Mouse (Mus musculus) left cerebral cortex, postnatal 14 days (tissue): ENCODE measurements around the gene Tmem89. TPM values are rescaled to one million over a fixed set of nuclear protein-coding genes. Genes with fewer than 3 reads are reported as not detected.

ENCODE experiments used
- DNase-seq, 2 experiments: peaks; one replicate each; pipeline ENCODE4 v3.0.0; 2021 to 2022; ENCODE audit warnings: low spot score in 2 of 2, mixed read lengths in 1 of 2
- intact Hi-C: fragments of 180-260 bp; cut with DNase I; formaldehyde crosslinking; loops from one replicate; pipeline ENCODE4 v1.15.1; 2025
- long read RNA-seq, 2 experiments: library from polyadenylated mRNA; stranded (forward); transcript quantifications; one replicate each; pipeline ENCODE4 v2.0.0; 2021
- total RNA-seq, 2 experiments: library from RNA; stranded (reverse); gene quantifications; 2 replicates each; pipeline ENCODE4 v1.2.3; 2021

The Tmem89 gene
- total RNA-seq = not detected
- long read RNA-seq, experiment 1 = 0 reads
- long read RNA-seq, experiment 2 = 0 reads

DNA sequence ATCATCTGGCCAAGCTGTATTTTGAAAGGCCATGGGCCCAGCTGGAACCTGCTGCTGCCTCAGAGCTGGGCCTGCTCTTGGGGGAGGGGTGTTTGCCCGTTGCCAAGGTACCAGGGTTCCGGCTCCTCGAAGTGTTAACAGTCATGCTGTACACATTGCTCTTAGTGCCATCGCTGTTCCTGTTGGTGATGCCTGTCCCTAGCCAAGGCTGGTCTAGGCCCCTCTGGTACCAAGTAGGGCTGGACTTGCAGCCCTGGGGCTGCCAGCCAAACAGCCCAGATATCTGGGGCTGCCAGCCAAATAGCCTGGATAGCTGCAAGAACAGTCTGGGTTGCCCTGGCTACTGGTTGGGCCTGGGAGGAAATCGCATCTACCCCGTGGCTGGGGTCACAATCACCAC, at the start of gene Tmem89:
Gene Tmem89 (plus strand): TSS at position 129 of the 400 bp plus-strand sequence.
- peak; percentile 54 to 85 for DNase-seq
- intact Hi-C loops = no loop called here

DNA sequence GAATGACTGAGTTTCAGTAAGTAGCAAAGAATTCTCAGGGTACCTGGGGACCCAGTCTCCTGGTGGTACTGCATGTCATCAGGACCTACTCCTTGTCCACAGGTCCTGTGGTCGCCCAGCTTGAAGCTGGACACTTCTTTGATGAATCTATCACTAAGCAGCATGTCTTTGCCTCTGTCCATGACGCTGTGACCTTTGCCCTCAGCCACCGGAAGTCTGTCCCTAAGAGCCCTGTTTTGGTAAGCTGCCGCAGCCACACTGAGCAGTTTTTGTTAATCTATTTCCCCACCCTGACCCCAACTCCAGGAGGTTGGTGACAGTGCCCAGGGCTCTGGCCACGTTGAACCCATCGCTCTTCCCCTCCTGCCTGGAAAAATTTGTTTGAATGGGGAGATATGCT, 2.1 kb upstream of the Tmem89 start:
- no peak for DNase-seq
- intact Hi-C loops = no loop called here

DNA sequence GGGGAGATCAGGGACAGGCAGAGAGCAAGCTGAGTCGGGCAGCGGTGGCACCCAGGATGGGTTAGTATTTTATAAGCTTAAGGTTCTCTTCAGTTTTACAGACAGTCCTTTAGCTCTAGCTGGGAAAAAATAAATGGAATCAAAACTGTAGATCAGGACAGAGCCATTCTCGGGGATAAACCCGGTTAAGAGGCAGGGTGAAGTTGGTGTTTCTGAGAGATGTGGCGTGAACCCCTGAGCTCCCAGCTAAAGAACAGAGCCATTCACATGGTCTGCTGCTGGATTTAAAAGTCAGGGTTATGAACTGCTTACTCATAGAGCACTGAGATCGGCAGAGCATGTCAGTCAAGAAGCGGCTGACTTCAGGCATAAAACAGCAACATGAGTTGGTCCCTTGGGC, 1.3 kb upstream of the Tmem89 start:
- intact Hi-C loops = no loop called here
- DNase-seq = no peak

DNA sequence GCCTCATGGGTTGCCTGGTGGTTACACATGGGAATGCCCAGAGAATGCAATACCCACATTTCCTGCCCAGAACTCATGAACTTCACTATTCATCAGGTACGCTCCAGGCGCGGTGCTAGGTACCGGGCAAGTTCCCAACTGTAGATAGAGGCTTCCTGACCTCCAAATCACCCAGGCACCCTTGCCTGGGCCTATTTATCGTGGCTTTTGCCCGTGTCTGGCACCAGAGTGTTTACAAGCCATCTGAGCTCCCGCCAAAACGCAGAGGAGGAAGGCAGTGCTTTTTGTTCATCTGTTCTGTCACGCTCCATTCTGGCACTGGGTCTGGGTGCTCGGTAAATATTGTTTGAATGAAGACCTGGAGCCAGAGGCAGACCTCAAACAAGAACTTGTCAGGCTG, 798 bp upstream of the Tmem89 start:
- intact Hi-C loops = no loop called here
- DNase-seq = no peak

DNA sequence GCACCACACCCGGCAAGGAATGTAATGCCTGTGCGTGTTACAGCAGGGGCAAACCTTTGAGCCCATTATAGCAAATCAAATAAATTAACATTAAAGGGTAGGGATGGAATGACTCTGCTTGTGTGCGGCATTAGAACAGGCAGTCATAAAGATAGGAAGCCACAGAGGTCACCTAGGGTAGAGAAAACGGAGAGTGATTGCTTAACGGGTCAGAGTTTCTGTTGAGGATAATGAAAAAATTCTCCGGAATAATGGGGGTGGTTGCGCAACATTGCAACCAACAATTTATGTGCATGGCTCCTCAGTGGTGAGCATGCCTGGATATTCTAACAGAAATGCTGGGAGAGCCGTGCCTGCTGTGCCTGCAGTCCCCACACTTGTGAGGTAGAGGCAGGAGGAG, 11.5 kb downstream of the Tmem89 start:
- no peak for DNase-seq
- intact Hi-C loops = no loop called here

DNA sequence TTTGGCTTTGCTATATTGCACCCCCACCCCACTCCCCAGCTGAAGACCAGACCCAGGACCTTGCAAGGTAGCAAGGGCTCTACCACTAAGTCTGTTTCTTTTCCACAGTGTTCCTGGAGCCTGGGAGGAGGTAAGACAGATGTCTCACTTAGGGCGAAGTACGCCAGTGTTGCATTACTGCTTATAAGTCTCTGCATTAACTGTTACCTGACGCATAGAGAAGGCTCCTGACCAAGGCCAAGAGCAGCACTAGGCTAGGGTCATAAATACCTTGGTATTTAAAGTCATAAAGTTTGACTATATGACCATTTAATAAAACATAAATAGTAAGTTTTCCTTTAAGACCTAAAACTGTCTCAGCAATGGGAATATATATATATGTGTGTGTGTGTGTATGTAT, 14.0 kb downstream of the Tmem89 start:
- DNase-seq = no peak
- intact Hi-C loops = no loop called here

DNA sequence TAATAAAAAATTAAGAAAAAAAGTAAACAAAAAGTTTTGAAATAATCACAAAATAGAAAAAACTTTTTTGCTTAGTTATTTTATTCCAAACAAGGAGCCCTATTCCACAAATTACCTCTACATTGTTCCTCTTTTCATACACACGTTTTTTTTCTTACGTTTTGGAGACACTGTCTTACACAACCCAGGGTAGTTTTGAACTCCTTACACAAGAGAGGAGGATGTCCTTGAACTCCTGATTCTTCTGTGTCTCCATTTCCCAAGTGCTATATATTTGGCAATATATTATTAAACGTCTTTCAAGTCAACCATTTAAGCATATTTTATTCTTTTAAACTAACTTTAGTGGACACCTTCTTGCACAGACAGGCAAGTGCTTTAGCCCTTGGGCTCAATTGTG, 21.6 kb downstream of the Tmem89 start:
- DNase-seq = no peak
- intact Hi-C loops = loop anchor here (5.0 kb wide), 1 partner anchor 51 kb away; the partner anchor contains the start of gene Ucn2

DNA sequence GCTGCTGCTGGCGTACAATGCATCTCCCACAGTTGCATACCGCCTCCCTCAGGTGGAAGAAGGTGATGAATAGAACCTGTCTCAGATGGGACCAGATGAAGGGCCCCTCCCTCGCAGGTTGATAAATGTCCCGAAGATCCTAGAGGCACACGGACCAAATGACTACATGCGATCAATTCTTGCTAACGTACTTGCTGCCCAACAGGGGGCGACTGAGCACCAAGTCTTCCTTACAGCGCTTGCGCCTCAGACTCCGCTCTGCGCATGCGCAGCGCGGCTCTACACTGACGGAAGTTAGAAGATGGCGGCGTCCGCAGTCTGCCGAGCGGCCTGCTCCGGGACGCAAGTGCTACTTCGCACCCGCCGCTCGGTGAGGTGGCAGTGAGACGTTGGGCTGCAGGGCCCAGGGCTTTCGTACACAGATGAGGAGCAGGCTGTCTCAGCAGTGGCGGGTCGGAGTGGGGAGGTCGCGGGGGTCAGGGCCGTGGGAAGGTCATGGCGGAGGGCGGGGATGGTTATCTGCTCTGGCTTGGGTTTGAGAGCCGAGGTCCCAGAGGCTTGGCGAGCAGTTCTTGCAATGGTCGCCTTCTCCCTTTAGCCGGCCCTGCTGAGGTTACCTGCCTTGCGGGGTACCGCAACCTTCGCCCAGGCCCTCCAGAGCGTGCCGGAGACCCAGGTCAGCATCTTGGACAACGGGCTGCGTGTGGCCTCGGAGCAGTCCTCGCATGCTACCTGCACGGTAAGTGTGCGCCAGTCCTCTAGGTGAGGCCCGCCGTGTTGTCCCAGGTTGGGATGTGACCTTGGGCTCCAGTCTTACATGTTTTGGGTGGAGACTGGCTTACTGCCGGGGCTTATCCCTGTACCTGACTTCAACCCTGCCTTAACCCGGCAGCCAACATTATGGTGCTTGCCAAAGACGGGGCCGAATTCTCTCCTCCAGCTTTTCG, 22.3 kb downstream of the Tmem89 start, which contains the start of gene Uqcrc1:
Gene Uqcrc1 (plus strand): TSS at position 216 of the 947 bp plus-strand sequence.
- intact Hi-C loops = loop anchor here (5.0 kb wide), 1 partner anchor 51 kb away; the partner anchor contains the start of gene Ucn2

DNA sequence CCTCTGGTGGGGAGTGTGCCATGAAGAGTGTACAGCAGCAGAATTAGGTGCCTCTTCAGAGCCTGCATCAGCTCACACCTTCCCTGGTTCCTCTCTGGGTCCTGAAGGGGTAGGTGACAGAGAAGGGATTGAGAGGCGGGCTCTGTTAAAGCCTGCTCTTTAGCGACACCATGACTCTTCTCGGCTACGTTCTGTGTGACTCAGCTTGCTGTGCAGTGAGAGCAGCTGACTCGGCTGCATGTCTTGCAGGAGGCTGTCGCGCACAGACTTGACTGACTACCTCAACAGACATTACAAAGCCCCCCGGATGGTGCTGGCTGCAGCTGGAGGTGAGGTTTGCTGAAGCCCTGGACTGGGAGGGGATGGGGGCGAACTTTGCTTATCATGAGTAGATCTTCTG, 30.7 kb downstream of the Tmem89 start:
- DNase-seq = no peak
- intact Hi-C loops = no loop called here

More for the DNA sequence above, 22.3 kb downstream of the Tmem89 start, which contains the start of gene Uqcrc1:
- peak; percentile 97 to 98 for DNase-seq

DNA sequence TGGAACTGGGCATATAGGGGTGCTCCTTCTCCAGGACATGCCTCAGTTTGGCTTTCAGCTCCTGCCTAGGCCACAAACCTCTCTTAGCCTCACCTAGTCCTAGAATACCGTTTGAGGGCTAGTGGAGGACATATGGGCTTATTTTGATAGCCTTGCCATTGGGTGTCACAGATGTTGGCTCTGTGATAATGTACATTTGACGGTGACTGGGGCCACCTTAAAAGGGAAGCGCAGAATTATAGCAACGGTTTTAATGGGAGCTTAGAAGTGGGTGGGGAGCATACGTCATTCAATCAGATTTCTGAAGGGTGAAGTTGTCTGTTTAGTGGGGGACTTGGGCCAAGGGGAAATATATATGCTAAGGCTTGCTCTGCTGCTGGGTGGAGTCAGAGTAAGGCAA, 31.2 kb downstream of the Tmem89 start:
- intact Hi-C loops = no loop called here
- DNase-seq = no peak

DNA sequence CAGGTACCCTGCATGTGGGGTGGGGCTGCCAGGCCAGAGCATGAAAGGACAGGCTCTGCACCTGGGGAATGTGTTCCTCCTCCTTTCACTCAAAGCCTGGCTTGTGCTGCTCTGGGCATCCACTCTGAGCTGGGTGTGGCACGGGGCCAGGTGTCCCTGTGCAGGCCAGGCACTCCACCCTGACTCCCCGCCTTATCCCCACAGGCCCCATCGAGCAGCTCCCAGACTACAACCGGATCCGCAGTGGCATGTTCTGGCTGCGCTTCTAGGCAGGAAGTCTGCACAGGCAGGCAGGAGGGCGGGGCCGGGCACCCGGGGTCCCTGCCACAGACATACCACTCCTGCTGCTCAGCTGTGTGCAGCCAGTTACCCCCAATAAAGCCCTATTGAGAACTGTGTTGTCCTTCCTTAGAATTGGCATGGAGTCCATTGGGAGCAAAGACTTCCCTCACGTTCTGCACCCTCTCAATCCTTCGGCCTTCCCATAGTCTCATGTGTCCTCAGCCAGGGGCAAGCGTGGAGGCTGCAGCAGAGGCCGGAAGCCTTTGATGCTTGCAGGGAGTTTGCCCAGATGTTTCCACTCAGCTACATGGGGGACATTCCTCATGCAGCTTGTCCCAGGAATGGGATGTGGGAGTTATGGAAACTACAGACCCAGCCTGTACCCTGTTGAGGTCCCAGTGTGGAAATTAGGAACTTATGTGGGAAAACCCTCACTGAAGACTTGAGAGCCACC, 35.0 kb downstream of the Tmem89 start:
- intact Hi-C loops = no loop called here
- DNase-seq = no peak

DNA sequence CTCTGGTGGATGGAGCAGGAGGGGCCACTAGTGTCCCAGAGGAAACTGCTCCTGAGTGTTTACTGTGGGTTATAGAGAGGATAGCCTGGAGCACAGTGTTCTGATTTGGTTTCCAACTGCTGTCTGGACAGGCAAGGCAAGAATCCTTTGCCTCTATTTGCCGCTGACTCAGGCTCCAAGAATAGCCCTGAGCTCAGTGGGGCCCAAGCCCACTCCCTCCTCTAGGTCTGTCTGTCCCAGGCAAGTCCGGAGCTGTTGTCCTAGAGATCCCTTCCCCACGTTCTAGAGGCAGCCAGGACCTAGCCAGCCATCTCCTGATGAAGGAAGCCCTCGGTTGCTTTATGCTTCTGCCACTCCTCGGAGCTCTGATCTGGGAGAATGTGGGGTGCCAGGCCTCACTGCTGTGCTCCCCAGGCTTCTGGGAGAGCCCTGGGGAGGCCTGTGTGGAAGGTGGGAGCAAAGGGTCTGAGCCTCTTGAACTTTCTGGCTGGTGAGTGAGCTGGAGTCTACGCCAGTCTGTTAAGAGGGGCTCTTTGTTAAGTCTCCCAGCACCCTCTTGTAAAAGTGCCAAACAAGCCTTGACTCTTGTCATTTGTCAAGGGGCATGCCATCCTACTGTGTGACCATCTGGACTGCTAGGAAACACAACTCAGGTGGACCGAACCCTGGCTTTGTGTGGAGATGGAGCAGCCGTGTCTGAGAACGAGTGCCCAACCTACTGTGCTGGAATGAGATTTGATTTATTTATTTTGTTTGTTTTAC, 35.7 kb downstream of the Tmem89 start:
- intact Hi-C loops = no loop called here
- DNase-seq = no peak

DNA sequence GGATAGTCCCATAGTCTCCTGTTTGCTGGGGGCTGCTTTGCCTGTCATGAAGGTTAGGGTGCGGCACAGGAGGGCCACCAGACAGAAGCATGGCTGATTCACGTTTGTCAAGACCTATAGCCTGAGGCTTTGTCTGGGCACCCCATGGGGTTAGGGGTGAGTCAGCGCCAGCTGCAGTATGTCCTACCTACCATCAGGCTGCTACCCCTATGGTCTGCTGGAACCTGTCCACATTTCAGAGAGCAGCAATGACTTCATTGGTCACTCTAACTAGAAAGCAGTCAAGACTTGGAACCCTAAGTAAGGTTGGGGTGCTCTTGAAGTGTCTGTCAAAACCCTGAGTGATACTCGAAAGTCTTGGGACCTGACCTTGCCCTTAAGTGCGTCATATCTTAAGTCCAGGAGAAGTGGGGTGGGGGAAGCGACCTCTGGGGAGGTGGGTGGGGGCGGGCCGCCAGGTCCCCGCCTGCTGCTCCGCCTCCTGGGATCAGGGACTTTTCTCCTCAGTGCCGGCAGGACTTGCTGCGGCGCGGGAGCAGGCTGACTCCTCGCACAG, 38.7 kb downstream of the Tmem89 start, which contains the start of gene Col7a1:
Gene Col7a1 (plus strand): TSS at position 506 of the 556 bp plus-strand sequence.
- intact Hi-C loops = no loop called here
- no peak for DNase-seq

DNA sequence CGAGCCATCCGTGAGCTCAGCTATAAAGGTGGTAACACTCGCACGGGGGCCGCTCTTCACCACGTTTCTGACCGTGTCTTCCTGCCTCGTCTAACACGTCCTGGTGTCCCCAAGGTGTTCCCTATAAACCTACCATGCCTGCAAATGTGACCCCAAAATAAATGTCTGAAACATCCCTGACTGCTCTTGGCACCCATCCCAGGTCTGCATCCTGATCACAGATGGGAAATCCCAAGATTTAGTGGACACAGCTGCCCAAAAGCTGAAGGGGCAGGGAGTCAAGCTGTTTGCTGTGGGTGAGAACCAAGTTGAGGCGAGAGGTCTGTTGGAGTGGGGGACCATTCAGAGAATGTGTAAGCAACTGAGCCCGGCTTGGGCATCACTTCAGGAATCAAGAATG, 40.8 kb downstream of the Tmem89 start:
- intact Hi-C loops = no loop called here
- no peak for DNase-seq

DNA sequence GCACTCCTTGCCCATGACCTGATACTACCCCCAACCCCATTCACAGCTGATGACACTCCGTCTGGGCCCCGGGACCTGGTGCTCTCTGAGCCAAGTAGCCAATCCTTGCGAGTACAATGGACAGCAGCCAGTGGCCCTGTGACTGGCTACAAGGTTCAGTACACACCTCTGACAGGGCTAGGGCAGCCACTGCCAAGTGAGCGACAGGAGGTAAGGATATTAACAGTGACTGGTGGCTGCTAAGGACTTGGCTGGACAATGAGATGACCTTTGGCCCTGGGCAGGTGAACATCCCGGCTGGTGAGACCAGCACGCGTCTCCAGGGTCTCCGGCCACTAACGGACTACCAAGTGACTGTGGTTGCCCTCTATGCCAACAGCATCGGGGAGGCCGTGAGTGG, 41.4 kb downstream of the Tmem89 start:
- intact Hi-C loops = no loop called here

DNA sequence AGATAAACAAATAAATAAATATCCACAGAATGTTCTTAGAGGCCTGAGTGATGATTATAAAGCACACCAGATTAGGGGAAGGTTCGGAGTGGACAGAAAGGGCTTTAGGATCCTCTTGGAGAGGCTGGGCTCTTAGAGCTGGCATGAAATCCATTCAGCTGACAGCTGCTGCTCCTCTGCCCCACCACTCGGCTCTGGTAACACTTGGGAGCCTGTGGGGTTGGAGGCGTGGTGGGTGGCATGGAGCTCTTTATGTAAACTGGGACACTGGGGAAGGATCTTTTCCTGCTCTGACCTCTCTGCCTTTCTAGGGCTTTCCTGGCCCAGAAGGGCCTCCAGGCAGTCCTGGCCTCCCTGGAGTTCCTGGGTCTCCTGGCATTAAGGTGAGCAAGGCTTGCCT, 49.2 kb downstream of the Tmem89 start:
- DNase-seq = no peak
- intact Hi-C loops = no loop called here

More for the DNA sequence above, 41.4 kb downstream of the Tmem89 start:
- DNase-seq = no peak

DNA sequence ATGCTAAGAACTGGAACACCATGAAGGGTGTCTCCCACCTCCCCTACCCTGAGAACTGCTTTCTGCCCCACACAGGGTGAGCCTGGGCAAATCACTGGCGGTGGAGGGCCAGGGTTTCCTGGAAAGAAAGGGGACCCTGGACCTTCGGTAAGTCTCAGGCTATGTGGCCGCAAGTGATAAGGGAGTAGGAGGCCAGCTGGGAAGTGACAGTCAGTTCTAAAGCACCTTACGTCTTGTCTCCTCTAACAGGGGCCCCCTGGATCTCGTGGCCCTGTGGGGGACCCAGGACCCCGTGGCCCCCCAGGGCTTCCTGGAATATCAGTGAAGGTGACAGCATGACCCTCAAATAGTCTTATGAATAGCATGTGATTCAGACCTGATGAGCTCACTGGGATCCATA, 49.9 kb downstream of the Tmem89 start:
- DNase-seq = no peak
- intact Hi-C loops = no loop called here
